Mouse (Mus musculus) lung, postnatal 0 days (tissue): ENCODE data around the gene Nsun7. TPM values are rescaled to one million over a fixed set of nuclear protein-coding genes. Genes with fewer than 3 reads are reported as not detected.
A peak's percentile ranks its signal among the peaks of the same experiment; 100 is the strongest.

Source experiments
- ATAC-seq: fragments of 200-750 bp; cut with Nextera tagmentation; 2 replicates; pipeline ENCODE4 v1.8.0; 2017; ENCODE audit warnings: moderate library complexity
- DNase-seq: peaks from one replicate; pipeline ENCODE4 v3.0.0-alpha.2; 2016; ENCODE audit warnings: low spot score
- H3K27ac ChIP-seq: fragments of 300-500 bp; sonication (generic); 2 replicates; pipeline ENCODE4 v1.5.1; 2014; ENCODE audit warnings: antibody characterized with exemption, mild to moderate bottlenecking, low read length, mixed read lengths
- H3K27me3 ChIP-seq: fragments of 300-500 bp; sonication (generic); replicated peaks from 2 replicates; pipeline ENCODE4 v1.6.1; 2014; ENCODE audit warnings: low read length, mixed read lengths; ENCODE audit not compliant: insufficient read depth
- H3K36me3 ChIP-seq: fragments of 300-500 bp; sonication (generic); 2 replicates; pipeline ENCODE4 v1.6.1; 2014; ENCODE audit warnings: low read length, mixed read lengths; ENCODE audit not compliant: insufficient read depth
- H3K4me1 ChIP-seq: fragments of 300-500 bp; sonication (generic); 2 replicates; pipeline ENCODE4 v1.6.1; 2014; ENCODE audit warnings: antibody characterized with exemption, low read depth, low read length, mixed read lengths; ENCODE audit not compliant: insufficient read depth
- H3K4me2 ChIP-seq: fragments of 300-500 bp; sonication (generic); replicated peaks from 2 replicates; pipeline ENCODE4 v1.6.1; 2014; ENCODE audit warnings: low read depth, mild to moderate bottlenecking, low read length, moderate library complexity, mixed read lengths
- H3K4me3 ChIP-seq: fragments of 300-500 bp; sonication (generic); 2 replicates; pipeline ENCODE4 v1.5.1; 2014; ENCODE audit warnings: low read depth, low read length
- H3K9ac ChIP-seq: fragments of 300-500 bp; sonication (generic); replicated peaks from 2 replicates; pipeline ENCODE4 v1.6.1; 2014; ENCODE audit warnings: low read depth, mild to moderate bottlenecking
- H3K9me3 ChIP-seq: fragments of 300-500 bp; sonication (generic); 2 replicates; pipeline ENCODE4 v1.6.1; 2016; ENCODE audit warnings: low read length, mixed read lengths
- CTCF ChIP-seq: IDR thresholded peaks from 2 replicates; pipeline ENCODE4 v1.5.1; 2016; ENCODE audit warnings: antibody characterized with exemption, mild to moderate bottlenecking
- EP300 ChIP-seq: IDR thresholded peaks from 2 replicates; pipeline ENCODE4 v1.6.1; 2016; ENCODE audit warnings: antibody characterized with exemption, mild to moderate bottlenecking, control low read depth
- WGBS: fragments of 180-500 bp; shearing (Covaris S2); extraction: QIAGEN DNeasy Blood & Tissue Kit; methylation state at CpG from one replicate; pipeline ENCODE4 v1.1.7; 2014; 5-methylcytosine and 5-hydroxymethylcytosine counted together
- polyA plus RNA-seq: library from polyadenylated mRNA; unstranded; fragments of >200 nt; fragmentation: Nextera tagmentation; extraction: Ambion mirVana; gene quantifications from 2 replicates; pipeline ENCODE4 v1.2.1, GENCODE M21; 2015

The Nsun7 gene
- polyA plus RNA-seq, 1 experiment from 2014 or later, result 1.1 TPM

DNA sequence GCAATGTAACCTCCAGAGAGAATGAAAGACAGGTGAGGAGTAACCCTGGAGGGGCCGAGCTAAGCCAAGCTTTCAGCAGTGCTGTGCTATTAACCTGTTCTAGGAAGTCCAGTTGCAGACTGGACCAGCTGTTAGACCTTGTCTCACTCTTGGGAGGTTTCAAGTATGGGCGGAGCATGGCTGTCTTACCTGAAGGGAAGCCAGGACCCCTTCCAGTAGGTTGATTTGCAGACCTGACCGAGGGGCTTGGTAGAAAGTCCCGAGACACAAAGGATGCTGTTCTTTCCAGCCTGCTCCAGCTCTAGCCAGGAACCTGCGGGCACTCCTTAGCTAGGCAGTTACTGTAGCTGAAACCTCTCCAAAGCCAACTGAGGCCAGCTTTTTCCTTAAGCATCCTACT is 36.4 kb downstream of the Nsun7 start:
- Histone ChIP-seq H3K9me3 (no peaks in the 10 kb centered on the region), H3K36me3 (peaks cover 8% of the 10 kb centered on the region; the same call in 1 of the 2 replicates), H3K9ac (no peak overlapping the region), H3K27ac (no peak overlapping the region), H3K4me3 (no peak overlapping the region), H3K4me1 (no peaks in the 10 kb centered on the region), H3K4me2 (no peak overlapping the region), H3K27me3 (no peaks in the 10 kb centered on the region)
- 92% methylated on average over 5 of the region's 5 CpGs for WGBS
- TF ChIP-seq EP300 (no peak), CTCF (no peak)
- DNase-seq (no peak), ATAC-seq (no peak)

- 72% methylated on average over 6 of the region's 6 CpGs for WGBS
- ATAC-seq (no peak), DNase-seq (no peak)
- Histone ChIP-seq H3K4me1 (no peaks in the 10 kb centered on the region), H3K36me3 (peaks cover 9% of the 10 kb centered on the region; the same call in 1 of the 2 replicates), H3K9me3 (no peaks in the 10 kb centered on the region), H3K27me3 (no peaks in the 10 kb centered on the region), H3K9ac (no peak overlapping the region), H3K4me2 (no peak overlapping the region), H3K27ac (no peak overlapping the region), H3K4me3 (no peak overlapping the region)
- TF ChIP-seq CTCF (no peak), EP300 (no peak)
Measured at GRCm38 (mm10) chr5:66298856-66299255, 39.2 kb downstream of the Nsun7 start.

DNA sequence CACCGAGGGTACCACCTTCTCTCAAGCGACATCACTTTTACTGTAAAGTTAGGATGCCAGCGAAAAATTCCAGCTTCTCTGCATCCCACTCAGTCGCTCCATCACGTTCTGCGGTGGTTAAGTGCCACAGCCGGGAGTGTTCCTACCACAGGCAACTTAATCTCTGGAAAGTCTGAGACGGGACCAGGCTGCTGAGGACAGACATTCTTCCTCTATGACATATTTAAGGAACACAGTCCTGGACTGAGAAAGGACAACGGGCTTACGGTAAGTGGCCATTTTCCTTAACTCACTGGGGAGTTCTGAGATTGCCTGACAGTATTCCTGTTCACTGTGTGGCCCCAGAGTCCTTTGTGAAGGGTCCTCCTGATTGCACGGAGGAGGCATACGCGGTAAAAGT is 40.9 kb downstream of the Nsun7 start:
- H3K36me3 ChIP-seq, result peaks cover 15% of the 10 kb centered on the region; the same call in 1 of the 2 replicates
- no peak overlapping the region for H3K9ac ChIP-seq
- ATAC-seq (no peak), DNase-seq (no peak)
- H3K4me3 ChIP-seq, result no peak overlapping the region
- H3K4me2 ChIP-seq, result no peak overlapping the region
- no peaks in the 10 kb centered on the region for H3K4me1 ChIP-seq
- no peak for TF ChIP-seq EP300
- no peak for TF ChIP-seq CTCF
- H3K27me3 ChIP-seq, result no peaks in the 10 kb centered on the region
- WGBS, result 82% methylated on average over 13 of the region's 13 CpGs
- no peaks in the 10 kb centered on the region for H3K9me3 ChIP-seq
- H3K27ac ChIP-seq, result no peak overlapping the region

GRCm38 (mm10) chr5:66302085-66302815 is 42.6 kb downstream of the Nsun7 start:
- no peak overlapping the region for H3K4me3 ChIP-seq
- 71% methylated on average over 21 of the region's 21 CpGs for WGBS
- H3K9me3 ChIP-seq, result no peaks in the 10 kb centered on the region

DNA sequence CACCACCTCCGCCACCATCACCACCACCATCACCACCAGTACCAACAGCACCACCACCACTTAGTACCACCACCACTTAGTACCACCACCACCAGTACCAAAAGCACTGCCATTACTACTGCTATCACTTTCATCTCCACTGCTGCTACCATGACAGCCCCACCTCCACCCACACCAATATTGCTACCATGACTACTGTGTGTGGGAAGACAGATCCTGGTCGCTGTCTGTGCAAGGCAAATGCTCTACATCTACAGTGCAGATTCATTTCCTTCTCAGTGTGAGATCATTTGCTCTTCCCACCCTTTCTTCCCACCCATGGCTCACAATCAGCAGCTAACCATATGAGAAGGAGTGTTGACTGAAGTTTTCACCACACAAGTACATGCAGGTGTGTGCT is 43.2 kb downstream of the Nsun7 start:
- TF ChIP-seq CTCF (no peak), EP300 (no peak)
- 96% methylated on average over 2 of the region's 2 CpGs for WGBS

More at GRCm38 (mm10) chr5:66302085-66302815, 42.6 kb downstream of the Nsun7 start:
- Histone ChIP-seq H3K9ac (no peak overlapping the region), H3K4me1 (no peaks in the 10 kb centered on the region), H3K4me2 (no peak overlapping the region), H3K27me3 (no peaks in the 10 kb centered on the region), H3K36me3 (peaks cover 21% of the 10 kb centered on the region; the same call in 1 of the 2 replicates), H3K27ac (no peak overlapping the region)
- TF ChIP-seq CTCF (no peak), EP300 (peak; percentile 78)
- DNase-seq (peak; percentile 43), ATAC-seq (peak; percentile 71)

GRCm38 (mm10) chr5:66304300-66305067 is 44.8 kb downstream of the Nsun7 start:
- no peaks in the 10 kb centered on the region for H3K27me3 ChIP-seq
- H3K9me3 ChIP-seq, result no peaks in the 10 kb centered on the region
- no peaks in the 10 kb centered on the region for H3K4me1 ChIP-seq
- no peak overlapping the region for H3K27ac ChIP-seq
- 84% methylated on average over 11 of the region's 11 CpGs for WGBS
- H3K9ac ChIP-seq, result no peak overlapping the region
- no peak for TF ChIP-seq CTCF
- H3K4me3 ChIP-seq, result no peak overlapping the region
- H3K36me3 ChIP-seq, result peaks cover 24% of the 10 kb centered on the region; the same call in 1 of the 2 replicates
- H3K4me2 ChIP-seq, result no peak overlapping the region
- no peak for DNase-seq
- no peak for ATAC-seq

More for the DNA sequence above, 43.2 kb downstream of the Nsun7 start:
- peaks cover 24% of the 10 kb centered on the region; the same call in 1 of the 2 replicates for H3K36me3 ChIP-seq
- DNase-seq (no peak), ATAC-seq (no peak)
- no peak overlapping the region for H3K27ac ChIP-seq
- H3K4me2 ChIP-seq, result no peak overlapping the region
- H3K4me3 ChIP-seq, result no peak overlapping the region
- H3K27me3 ChIP-seq, result no peaks in the 10 kb centered on the region
- no peak overlapping the region for H3K9ac ChIP-seq
- no peaks in the 10 kb centered on the region for H3K4me1 ChIP-seq
- H3K9me3 ChIP-seq, result no peaks in the 10 kb centered on the region
